Mouse (Mus musculus): ENCODE results near the gene Samd5. TPM values are rescaled to one million over a fixed set of nuclear protein-coding genes. Genes with fewer than 3 reads are reported as not detected.

Samd5 gene
- polyA plus RNA-seq, 1 experiment from 2014 or later = 4.6 TPM

DNA sequence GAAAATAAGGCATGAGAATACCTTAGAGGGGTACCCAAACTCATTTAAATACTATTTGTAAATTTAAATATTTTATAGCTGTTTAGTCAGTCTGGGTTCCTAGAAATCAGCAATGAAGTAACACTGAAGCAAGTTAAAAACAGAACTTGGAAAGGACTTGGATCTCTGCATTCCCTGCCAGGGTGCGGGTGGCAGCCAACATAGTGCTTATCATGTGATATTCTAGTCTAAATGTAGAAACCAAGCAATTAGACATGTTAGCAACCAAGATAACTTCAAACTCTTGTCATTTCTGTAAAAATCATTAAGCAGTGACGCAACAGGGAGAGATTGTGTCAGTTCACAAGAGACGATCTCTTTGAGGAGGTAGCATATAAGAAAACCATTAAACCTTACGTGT is 32.9 kb downstream of the Samd5 start:
- H3K4me1 ChIP-seq (replicated peaks; ENCODE audit: control insufficient read depth, insufficient read depth, low read length) = no peaks in the 10 kb centered on the region
- no peak overlapping the region for H3K27ac ChIP-seq (ENCODE audit: low read depth, low read length)
- ATAC-seq (replicated peaks; ENCODE audit: low FRiP score) (no peak), DNase-seq (ENCODE audit: low spot score) (no peak)
- no peak overlapping the region for H3K4me2 ChIP-seq
- H3K9ac ChIP-seq (ENCODE audit: low read depth, low read length) = no peak overlapping the region
- H3K4me3 ChIP-seq (ENCODE audit: low read depth, low read length) = no peak overlapping the region
- no peaks in the 10 kb centered on the region for H3K27me3 ChIP-seq (replicated peaks; ENCODE audit: control insufficient read depth, insufficient read depth, low read length)
- WGBS = 86% methylated on average over 4 of the region's 4 CpGs
- no peaks in the 10 kb centered on the region for H3K36me3 ChIP-seq (ENCODE audit: control insufficient read depth, insufficient read depth, low read length)
- no peaks in the 10 kb centered on the region for H3K9me3 ChIP-seq (ENCODE audit: control insufficient read depth, low read length)

- H3K4me1 ChIP-seq (replicated peaks; ENCODE audit: control insufficient read depth, insufficient read depth, low read length) = no peaks in the 10 kb centered on the region
- 67% methylated on average over 2 of the region's 2 CpGs for WGBS
- H3K4me3 ChIP-seq (ENCODE audit: low read depth, low read length) = no peak overlapping the region
- DNase-seq (ENCODE audit: low spot score) = no peak
- H3K9me3 ChIP-seq (ENCODE audit: control insufficient read depth, low read length) = no peaks in the 10 kb centered on the region
- ATAC-seq (replicated peaks; ENCODE audit: low FRiP score) = no peak
- H3K9ac ChIP-seq (ENCODE audit: low read depth, low read length) = no peak overlapping the region
- H3K27me3 ChIP-seq (replicated peaks; ENCODE audit: control insufficient read depth, insufficient read depth, low read length) = no peaks in the 10 kb centered on the region
- no peak overlapping the region for H3K27ac ChIP-seq (ENCODE audit: low read depth, low read length)
- H3K36me3 ChIP-seq (ENCODE audit: control insufficient read depth, insufficient read depth, low read length) = no peaks in the 10 kb centered on the region
- H3K4me2 ChIP-seq = no peak overlapping the region
Observed at GRCm38 (mm10) chr10:9640678-9641077, 34.3 kb downstream of the Samd5 start.

DNA sequence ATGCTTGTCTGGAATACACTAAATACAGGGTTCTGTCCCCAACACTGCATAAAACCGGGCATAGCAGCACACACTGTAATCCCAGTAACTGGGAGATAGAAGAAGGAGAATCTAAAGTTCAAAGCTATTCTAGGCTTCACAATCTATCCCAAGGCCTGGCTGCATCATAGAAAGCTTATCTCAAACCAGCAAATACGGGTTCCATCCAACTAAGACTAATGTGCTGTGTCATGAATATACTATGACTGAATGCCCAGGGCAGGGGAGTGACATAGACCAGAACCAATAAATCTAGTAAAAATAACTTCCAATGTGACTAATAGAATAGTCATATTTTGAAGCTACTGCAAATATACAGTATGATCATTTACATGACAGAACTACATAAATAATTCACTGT is 35.0 kb downstream of the Samd5 start:
- Histone ChIP-seq H3K4me1 (replicated peaks; ENCODE audit: control insufficient read depth, insufficient read depth, low read length) (no peaks in the 10 kb centered on the region), H3K27ac (ENCODE audit: low read depth, low read length) (no peak overlapping the region), H3K9ac (ENCODE audit: low read depth, low read length) (no peak overlapping the region), H3K27me3 (replicated peaks; ENCODE audit: control insufficient read depth, insufficient read depth, low read length) (no peaks in the 10 kb centered on the region), H3K4me2 (no peak overlapping the region), H3K9me3 (ENCODE audit: control insufficient read depth, low read length) (no peaks in the 10 kb centered on the region), H3K36me3 (ENCODE audit: control insufficient read depth, insufficient read depth, low read length) (no peaks in the 10 kb centered on the region), H3K4me3 (ENCODE audit: low read depth, low read length) (no peak overlapping the region)
- 48% methylated on average over 2 of the region's 2 CpGs for WGBS
- ATAC-seq (replicated peaks; ENCODE audit: low FRiP score) (no peak), DNase-seq (ENCODE audit: low spot score) (no peak)

DNA sequence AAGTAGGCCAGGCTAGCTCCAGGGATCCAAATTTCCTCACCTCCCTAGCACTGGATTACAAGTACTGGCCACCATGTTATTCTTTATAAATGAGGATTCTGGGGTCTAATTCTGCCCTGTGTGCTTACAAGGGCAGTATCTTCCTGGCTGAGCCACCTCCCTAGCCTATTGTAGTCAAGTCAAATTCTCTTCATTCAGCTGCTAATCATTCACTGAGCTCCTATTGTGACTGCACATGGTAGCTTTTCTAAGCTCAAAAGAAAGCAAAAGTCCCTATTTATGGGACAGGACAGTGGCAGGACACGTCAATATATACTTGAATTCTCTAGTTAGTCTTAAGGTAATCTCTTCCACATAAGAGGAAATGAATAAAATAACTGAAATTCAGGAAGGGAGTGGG is 49.7 kb downstream of the Samd5 start:
- WGBS = 49% methylated on average over 1 of the region's 1 CpGs
- Histone ChIP-seq H3K9ac (ENCODE audit: low read depth, low read length) (no peak overlapping the region), H3K4me1 (replicated peaks; ENCODE audit: control insufficient read depth, insufficient read depth, low read length) (no peaks in the 10 kb centered on the region), H3K4me3 (ENCODE audit: low read depth, low read length) (no peak overlapping the region), H3K36me3 (ENCODE audit: control insufficient read depth, insufficient read depth, low read length) (no peaks in the 10 kb centered on the region), H3K27me3 (replicated peaks; ENCODE audit: control insufficient read depth, insufficient read depth, low read length) (no peaks in the 10 kb centered on the region), H3K9me3 (ENCODE audit: control insufficient read depth, low read length) (no peaks in the 10 kb centered on the region), H3K4me2 (no peak overlapping the region), H3K27ac (ENCODE audit: low read depth, low read length) (no peak overlapping the region)
- ATAC-seq (replicated peaks; ENCODE audit: low FRiP score) (no peak), DNase-seq (ENCODE audit: low spot score) (no peak)

- no peak for ATAC-seq (replicated peaks; ENCODE audit: low FRiP score)
- Histone ChIP-seq H3K9me3 (ENCODE audit: control insufficient read depth, low read length) (no peaks in the 10 kb centered on the region), H3K9ac (ENCODE audit: low read depth, low read length) (no peak overlapping the region), H3K36me3 (ENCODE audit: control insufficient read depth, insufficient read depth, low read length) (no peaks in the 10 kb centered on the region), H3K27me3 (replicated peaks; ENCODE audit: control insufficient read depth, insufficient read depth, low read length) (no peaks in the 10 kb centered on the region), H3K4me1 (replicated peaks; ENCODE audit: control insufficient read depth, insufficient read depth, low read length) (no peaks in the 10 kb centered on the region), H3K27ac (ENCODE audit: low read depth, low read length) (no peak overlapping the region), H3K4me3 (ENCODE audit: low read depth, low read length) (no peak overlapping the region), H3K4me2 (no peak overlapping the region)
- no peak for DNase-seq (ENCODE audit: low spot score)
- WGBS = 67% methylated on average over 3 of the region's 3 CpGs
Observed at GRCm38 (mm10) chr10:9621926-9622688, 52.9 kb downstream of the Samd5 start.

GRCm38 (mm10) chr10:9621055-9621454 is 54.0 kb downstream of the Samd5 start:
- Histone ChIP-seq H3K9me3 (ENCODE audit: control insufficient read depth, low read length) (no peaks in the 10 kb centered on the region), H3K36me3 (ENCODE audit: control insufficient read depth, insufficient read depth, low read length) (no peaks in the 10 kb centered on the region), H3K27me3 (replicated peaks; ENCODE audit: control insufficient read depth, insufficient read depth, low read length) (no peaks in the 10 kb centered on the region), H3K4me1 (replicated peaks; ENCODE audit: control insufficient read depth, insufficient read depth, low read length) (no peaks in the 10 kb centered on the region), H3K4me3 (ENCODE audit: low read depth, low read length) (no peak overlapping the region), H3K4me2 (no peak overlapping the region), H3K9ac (ENCODE audit: low read depth, low read length) (no peak overlapping the region), H3K27ac (ENCODE audit: low read depth, low read length) (no peak overlapping the region)
- no peak for ATAC-seq (replicated peaks; ENCODE audit: low FRiP score)
- DNase-seq (ENCODE audit: low spot score) = no peak
- WGBS = 47% methylated on average over 1 of the region's 1 CpGs

GRCm38 (mm10) chr10:9615009-9615408 is 60.0 kb downstream of the Samd5 start:
- Histone ChIP-seq H3K4me3 (ENCODE audit: low read depth, low read length) (no peak overlapping the region), H3K4me1 (replicated peaks; ENCODE audit: control insufficient read depth, insufficient read depth, low read length) (no peaks in the 10 kb centered on the region), H3K27ac (ENCODE audit: low read depth, low read length) (no peak overlapping the region), H3K9ac (ENCODE audit: low read depth, low read length) (no peak overlapping the region), H3K27me3 (replicated peaks; ENCODE audit: control insufficient read depth, insufficient read depth, low read length) (no peaks in the 10 kb centered on the region), H3K4me2 (no peak overlapping the region), H3K9me3 (ENCODE audit: control insufficient read depth, low read length) (no peaks in the 10 kb centered on the region), H3K36me3 (ENCODE audit: control insufficient read depth, insufficient read depth, low read length) (no peaks in the 10 kb centered on the region)
- ATAC-seq (replicated peaks; ENCODE audit: low FRiP score) (no peak), DNase-seq (ENCODE audit: low spot score) (no peak)

DNA sequence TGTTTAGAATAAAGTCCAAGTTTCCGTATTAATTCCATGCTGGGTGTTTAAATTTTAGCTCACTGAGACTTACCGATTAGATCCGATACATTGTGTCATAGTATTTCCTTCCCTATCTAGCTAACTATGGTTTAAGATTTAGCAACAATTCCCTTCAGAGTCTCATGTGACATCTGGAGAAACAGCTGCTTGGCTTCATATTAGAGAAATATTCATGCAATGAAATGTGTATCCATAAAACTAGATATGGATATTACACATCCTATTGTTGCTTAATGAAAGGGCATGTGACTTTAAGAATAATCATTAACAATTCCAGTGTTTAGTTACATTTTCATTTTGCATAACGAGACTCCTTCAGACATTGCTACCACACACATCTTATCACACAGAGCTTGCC is 66.2 kb downstream of the Samd5 start:
- no peak for DNase-seq (ENCODE audit: low spot score)
- H3K4me1 ChIP-seq (replicated peaks; ENCODE audit: control insufficient read depth, insufficient read depth, low read length) = no peaks in the 10 kb centered on the region
- 82% methylated on average over 4 of the region's 4 CpGs for WGBS

DNA sequence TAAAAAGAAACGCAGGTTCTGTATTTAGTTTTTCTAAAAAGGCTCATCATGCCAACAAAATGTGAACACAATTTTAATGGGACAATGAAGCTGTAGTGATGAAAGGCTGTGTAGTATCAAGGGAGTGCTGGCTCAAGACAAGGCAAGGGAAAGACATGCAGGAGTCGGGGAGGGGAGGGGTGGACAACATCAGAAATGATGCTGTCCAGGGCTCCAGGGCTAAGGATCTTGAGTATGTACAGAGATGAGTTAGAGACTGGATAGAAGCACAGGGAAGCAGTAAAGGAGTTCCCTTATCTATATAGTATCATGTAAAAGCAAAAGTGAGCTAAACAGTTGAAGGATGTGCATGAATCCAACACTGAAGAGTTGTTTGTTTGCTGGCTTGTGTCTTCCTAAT is 67.9 kb downstream of the Samd5 start:
- 78% methylated on average over 2 of the region's 2 CpGs for WGBS
- DNase-seq (ENCODE audit: low spot score) (no peak), ATAC-seq (replicated peaks; ENCODE audit: low FRiP score) (no peak)
- no peak overlapping the region for H3K27ac ChIP-seq (ENCODE audit: low read depth, low read length)
- no peaks in the 10 kb centered on the region for H3K36me3 ChIP-seq (ENCODE audit: control insufficient read depth, insufficient read depth, low read length)
- H3K9me3 ChIP-seq (ENCODE audit: control insufficient read depth, low read length) = no peaks in the 10 kb centered on the region
- no peak overlapping the region for H3K9ac ChIP-seq (ENCODE audit: low read depth, low read length)
- H3K27me3 ChIP-seq (replicated peaks; ENCODE audit: control insufficient read depth, insufficient read depth, low read length) = no peaks in the 10 kb centered on the region
- H3K4me1 ChIP-seq (replicated peaks; ENCODE audit: control insufficient read depth, insufficient read depth, low read length) = no peaks in the 10 kb centered on the region
- H3K4me2 ChIP-seq = no peak overlapping the region
- H3K4me3 ChIP-seq (ENCODE audit: low read depth, low read length) = no peak overlapping the region

More for the DNA sequence above, 66.2 kb downstream of the Samd5 start:
- Histone ChIP-seq H3K27ac (ENCODE audit: low read depth, low read length) (no peak overlapping the region), H3K4me3 (ENCODE audit: low read depth, low read length) (no peak overlapping the region), H3K27me3 (replicated peaks; ENCODE audit: control insufficient read depth, insufficient read depth, low read length) (no peaks in the 10 kb centered on the region), H3K4me2 (no peak overlapping the region), H3K36me3 (ENCODE audit: control insufficient read depth, insufficient read depth, low read length) (no peaks in the 10 kb centered on the region), H3K9ac (ENCODE audit: low read depth, low read length) (no peak overlapping the region), H3K9me3 (ENCODE audit: control insufficient read depth, low read length) (no peaks in the 10 kb centered on the region)
- ATAC-seq (replicated peaks; ENCODE audit: low FRiP score) = no peak

Data from liver, embryonic 11.5 days (tissue).